Mouse (Mus musculus) CH12F3 (cell line): ENCODE data around the gene Skap1.

Experiments used
- in situ Hi-C: fragments of 300-500 bp; cut with MboI; formaldehyde crosslinking; loops from 2 replicates; pipeline ENCODE4 v1.14.3; 2020; ENCODE audit warnings: low sequenced_read_pairs

Gene Skap1

DNA sequence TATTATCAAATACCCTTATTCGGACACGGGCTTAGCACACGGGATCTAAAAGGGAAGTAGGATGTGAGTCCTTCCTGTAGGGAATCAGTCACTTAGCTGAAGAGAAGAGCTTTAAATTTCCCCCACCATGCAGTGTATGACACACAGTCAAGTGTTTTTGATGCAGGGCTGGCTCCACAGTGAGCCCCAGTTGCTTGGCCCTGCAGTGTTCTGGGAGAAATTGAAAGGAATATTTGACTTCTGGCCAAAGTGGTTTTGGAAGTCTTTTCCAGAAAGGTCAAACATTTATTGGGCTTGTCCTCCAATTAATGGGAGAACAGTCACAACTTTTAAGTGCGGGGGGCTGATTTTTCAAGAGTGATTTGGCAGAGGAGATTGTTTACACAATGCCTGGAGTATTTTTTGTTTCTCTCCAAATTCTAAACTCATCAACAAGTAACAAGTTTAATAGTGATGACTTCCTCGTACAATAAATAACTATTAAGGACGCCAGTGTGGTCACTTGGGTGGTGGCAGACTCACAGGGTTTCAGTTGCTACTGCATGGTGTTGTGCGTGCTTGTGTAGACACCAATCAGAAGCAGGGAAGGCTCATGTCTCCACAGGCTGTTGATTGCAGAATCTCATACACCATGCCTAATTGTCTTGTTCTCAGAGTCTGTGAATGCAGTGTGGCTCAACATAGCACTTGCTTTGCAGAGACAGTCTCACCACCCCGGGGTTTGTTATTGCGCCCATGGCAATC is 86.7 kb downstream of the Skap1 start:
- in situ Hi-C loops, result loop anchor here (10.0 kb wide), 1 partner anchor 276 kb away; the partner anchor contains the start of gene Hoxb9

DNA sequence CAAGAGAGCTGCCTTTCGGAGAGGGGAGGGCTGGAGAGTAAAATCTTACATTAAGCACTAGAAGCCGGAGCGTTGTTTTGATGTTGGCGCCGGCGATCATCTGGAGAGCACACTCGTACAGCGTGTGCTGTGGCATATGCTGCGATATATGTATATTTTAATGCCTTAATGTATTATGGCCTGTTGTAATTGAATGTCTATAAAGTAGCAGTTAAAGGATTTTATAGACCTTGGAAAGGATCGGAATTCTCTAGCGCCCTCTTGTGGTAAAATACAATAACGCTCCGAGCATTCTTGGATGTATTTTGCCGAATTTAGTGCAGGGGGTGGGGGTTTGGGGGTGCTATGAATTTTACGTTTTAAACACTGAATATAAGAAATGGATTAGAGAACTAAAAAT is 88.7 kb downstream of the Skap1 start:
- in situ Hi-C loops, result loop anchor here (10.0 kb wide), 1 partner anchor 278 kb away; the partner anchor contains the start of gene Hoxb9

DNA sequence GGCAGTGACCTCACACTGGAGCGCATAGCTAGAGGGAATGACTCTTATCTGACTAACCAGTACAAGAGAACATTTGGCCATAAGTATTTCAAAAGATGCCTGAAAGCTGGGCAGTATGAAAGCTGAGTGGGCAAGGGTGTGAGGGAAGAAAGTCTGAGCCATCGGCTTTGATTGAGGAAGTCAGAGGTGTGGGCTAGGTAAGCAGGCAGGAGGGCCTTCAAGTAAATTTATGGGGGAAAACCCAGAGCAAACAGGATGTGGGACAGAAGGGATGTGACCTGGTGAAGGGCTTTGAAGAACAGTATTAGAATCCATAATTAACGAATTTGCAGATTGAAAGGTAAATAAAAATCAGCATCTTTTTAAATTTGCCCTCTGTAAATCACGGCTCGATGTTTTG is 95.8 kb downstream of the Skap1 start:
- in situ Hi-C loops, result no loop called here

DNA sequence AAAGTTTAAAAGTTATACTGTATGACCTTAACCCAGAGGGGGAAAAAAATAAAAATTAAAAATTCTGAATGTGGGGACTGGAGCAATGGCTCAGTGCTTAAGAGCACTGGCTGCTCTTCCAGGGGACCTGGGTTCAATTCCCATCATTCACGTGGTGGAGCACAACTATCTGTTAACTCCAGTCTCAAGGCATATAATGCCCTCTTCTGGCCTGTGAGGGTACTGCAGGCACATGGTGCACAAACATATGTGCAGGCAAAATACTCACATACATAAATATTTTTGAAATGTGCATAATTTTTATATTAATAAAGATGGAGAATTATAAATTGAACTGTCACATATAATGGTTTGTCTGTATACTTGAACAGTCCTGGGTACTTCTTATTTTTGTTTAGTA is 99.7 kb downstream of the Skap1 start:
- in situ Hi-C loops, result no loop called here

DNA sequence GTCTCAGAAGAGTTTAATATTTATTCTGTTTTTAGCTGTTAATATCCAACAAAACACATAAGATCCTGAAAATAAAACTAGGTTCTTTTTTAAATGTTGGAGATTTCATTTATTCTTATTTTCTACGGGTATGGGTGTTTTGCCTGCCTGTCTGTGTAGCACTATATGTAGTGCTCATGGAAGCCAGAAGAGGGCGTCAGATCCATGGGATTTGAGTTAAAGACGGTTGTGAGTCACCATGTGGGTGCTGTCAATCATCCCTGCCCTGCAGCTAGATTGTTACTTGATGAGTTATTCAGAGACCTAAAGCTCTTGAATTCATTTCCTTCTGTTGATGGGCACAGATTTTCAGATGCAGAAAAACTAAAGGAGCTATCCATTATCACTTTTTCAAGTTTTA is 108.1 kb downstream of the Skap1 start:
- in situ Hi-C loops, result no loop called here

DNA sequence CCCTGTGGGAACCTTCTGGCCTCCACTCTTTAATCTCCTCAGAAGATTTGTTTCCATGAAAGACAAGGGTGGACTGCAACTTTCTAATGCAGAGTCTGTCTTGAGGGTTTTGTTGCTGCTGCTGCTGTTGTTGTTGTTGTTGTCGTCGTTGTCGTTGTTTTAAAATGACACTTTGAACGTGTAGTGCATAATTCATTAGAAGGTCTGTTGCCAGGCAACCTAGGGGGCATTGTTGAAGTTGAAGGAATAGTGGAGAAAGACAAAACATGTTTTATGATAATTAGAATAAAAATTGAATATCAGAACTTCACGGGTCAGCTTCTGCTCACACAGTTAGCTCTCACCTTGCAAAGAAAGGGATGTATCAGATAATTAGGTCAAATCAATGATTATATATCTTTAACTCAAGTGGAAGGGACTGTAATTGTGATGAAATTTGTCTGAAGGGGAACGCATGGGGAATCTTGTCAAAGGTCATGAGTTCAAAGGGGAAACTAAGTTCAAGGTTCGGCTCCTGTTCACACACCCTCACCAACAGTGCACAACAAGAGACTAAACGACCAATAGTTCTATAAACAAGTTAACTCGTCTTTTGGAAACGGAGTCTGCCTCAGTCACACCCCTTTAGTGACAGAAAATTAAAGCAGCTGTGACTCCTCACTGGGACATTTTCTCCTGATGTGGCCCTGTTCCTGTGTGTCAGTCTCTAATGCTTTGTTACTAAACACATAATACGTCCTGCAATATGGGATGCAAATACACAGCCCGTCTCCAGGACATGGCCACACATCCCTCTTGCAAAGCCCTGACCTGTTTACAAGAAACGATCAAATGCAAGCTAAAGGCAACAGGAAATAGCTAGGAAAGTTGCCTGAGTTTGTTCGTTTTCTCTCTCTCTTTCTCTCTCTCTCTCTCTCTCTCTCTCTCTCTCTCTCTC is 112.4 kb downstream of the Skap1 start:
- in situ Hi-C loops, result loop anchor here (25.0 kb wide), 1 partner anchor 286 kb away; no protein-coding TSS in a partner anchor

DNA sequence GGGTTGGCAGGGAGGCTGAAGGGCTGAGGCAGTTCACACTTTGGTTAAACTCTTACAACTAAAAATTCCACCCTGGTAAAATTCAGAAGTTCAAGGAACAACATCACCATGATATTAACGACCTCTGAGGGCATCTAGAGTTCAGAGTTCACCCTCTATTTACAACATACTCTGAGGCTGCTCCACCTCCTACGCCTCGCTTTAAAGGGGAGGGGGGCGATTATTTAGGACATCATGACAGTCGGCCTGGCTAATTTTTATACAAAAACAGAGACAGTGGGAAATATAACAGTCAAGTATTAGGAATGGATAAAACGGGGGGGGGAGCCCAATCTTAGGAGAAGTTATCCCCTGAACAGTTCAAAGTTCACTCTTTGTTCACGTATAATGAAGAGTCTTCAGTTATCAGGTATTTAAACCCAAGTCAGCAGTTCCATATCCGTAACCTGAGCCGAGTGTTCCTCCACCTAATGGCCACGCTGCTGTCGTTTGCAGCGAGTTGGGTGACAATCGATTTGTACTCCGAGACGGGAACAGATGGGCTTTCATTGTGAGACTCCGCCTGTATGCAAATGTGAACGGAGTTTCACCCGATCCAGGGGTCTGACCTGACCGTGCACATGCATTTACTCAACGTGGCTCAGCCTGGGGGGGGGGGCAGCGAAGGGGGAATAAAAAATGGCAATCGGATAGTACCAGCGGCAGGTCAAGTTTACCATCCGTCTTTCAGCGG is 114.3 kb downstream of the Skap1 start:
- in situ Hi-C loops, result loop anchor here (25.0 kb wide), 1 partner anchor 284 kb away; no protein-coding TSS in a partner anchor

DNA sequence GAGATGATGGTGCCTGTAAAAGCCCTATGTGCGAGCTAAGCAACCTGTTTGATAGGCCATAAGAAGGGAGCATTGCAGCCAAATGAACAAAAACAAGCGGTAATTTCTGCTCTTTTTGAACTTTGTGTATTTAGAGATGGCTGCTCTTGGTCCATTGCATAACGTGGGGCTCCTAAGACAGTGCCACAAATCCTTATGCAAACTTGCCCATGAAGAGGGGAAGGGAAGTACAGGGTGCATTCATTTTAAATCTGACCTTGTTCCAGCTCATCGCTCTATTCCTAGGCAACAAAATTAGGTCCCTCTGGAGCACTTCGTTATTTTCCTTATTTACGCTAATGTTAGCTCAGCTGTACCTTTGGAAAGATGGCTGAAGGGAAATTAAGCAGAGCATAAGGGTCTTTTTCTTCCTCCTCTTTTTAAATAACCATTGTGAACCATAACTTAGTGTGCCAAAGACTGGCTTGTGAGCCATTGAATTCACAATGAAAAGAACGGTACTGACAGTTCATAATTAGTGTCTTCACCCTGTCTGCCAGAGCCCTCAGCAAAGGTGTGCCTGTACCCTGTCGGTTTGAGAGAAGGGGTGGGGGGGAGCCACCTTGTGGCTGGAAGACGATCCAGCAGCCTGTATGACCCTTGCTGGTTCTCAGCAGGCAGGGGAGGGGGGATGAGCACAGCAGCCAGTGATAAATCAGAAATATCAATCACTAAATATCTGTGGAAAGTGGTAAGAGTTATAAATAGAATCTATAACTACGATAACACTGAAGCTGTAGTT is 117.4 kb downstream of the Skap1 start:
- in situ Hi-C loops, result loop anchor here (25.0 kb wide), 1 partner anchor 281 kb away; no protein-coding TSS in a partner anchor

DNA sequence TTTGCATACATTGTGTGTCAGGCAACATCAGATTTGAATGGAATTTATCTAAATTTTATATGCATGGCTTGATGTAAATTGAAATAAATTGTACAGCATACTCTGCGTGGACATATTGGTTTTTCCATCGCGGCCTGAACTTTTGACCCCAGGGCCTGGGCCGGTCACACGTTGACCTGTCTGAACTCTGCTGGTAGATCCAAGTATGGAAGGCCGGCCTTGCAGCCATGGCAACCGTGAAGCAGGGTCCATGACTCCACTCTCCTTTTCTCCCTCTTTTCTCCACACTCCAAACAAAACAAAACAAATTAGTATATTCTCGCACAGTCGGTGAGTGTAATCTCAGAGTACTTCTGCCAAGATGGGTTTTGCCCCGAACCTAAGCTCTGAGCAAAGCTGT is 118.2 kb downstream of the Skap1 start:
- in situ Hi-C loops, result loop anchor here (25.0 kb wide), 1 partner anchor 280 kb away; no protein-coding TSS in a partner anchor

DNA sequence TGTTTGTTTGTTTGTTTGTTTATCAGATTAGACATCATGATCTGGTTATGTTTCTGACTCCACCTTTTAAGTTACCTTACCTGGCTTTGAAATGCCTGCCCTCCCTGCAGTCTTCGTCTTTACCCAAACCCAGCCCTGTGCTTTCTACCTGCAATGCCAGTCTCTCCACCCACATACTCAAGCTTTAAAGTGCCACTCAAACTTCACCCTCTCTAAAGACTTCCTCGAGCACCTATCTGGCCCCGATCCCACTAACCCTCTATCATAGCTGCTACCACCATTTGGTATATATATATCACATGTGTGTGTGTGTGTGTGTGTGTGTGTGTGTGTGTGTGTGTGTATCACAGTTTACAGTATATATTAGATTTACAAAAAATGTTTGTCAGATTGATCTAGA is 125.4 kb downstream of the Skap1 start:
- in situ Hi-C loops, result loop anchor here (25.0 kb wide), 1 partner anchor 272 kb away; no protein-coding TSS in a partner anchor

DNA sequence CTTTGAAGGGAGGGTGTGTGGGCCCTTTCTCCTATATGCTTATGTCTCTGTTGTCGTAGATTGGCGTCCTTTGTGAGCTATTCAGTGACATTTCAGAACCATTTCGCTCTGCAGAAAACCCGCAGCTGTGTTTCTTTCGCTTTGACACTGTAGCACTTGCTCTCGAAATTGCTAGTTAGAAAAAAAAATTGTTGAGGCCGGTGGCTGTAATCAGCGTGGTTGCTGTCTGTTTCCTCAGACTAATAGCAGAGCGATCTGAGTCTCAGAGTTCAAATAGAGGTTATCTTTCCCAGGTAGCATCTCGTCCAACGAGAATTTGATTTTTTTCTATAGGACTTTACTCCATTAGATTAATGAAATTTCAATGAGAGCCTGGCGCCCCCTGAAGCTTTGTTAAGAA is 131.5 kb downstream of the Skap1 start:
- in situ Hi-C loops, result loop anchor here (25.0 kb wide), 1 partner anchor 266 kb away; no protein-coding TSS in a partner anchor

DNA sequence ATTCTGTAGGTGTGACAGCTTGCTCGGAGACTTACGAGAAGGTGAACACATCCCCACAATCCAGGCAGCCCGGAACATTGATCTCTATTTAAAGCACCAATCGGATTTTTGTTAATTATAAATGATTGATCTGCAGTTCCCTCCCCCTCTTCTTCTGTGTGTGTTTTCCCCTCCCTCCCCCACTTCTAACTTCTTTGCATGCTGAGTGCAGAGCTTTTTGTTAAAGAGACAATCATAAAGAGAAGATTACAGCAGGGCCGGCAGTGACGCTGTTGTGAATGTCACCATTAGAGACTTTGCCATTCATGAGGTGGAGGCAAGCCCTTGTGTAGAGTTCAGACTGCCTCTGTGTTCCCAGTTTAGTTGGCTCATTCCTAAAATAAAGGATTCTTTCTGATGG is 131.9 kb downstream of the Skap1 start:
- in situ Hi-C loops, result loop anchor here (25.0 kb wide), 1 partner anchor 266 kb away; no protein-coding TSS in a partner anchor

DNA sequence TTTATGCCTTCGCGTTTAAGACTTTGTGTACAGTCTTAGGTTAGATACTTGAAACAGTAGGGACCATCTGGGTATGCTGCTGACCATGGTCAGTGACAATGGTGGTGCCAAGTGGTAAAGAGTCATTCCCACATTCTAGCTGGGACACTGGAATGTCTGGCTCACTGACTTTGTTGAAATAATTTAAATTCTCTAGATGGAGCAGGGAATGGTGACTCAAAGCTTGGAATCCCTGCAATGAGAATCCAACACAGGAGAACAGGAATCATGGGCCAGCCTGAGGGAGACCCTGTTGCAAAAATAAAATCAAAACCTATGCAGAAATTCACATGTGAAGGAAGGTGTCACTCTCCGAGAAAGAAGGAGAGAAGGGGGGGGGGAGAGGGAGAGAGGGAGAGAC is 138.4 kb downstream of the Skap1 start:
- in situ Hi-C loops, result no loop called here

DNA sequence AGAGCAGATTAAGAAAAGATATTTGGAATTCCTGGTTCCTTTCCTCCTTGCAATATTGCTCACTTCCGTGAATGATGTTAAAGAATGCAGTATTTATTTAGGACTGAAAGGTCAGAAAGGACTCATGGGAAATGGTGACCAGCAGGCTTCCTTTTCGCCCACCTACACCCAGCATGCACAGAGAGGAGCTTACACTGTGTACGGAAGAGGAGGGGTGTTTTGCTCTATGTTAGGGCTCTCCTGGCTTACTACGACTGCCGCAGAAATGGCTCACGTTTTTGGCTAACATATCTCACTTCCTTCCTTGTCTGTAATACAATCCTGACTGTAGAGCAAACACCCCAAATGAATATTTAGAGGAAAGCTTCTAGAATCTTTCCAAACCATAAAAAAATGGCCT is 139.9 kb downstream of the Skap1 start:
- in situ Hi-C loops, result no loop called here

DNA sequence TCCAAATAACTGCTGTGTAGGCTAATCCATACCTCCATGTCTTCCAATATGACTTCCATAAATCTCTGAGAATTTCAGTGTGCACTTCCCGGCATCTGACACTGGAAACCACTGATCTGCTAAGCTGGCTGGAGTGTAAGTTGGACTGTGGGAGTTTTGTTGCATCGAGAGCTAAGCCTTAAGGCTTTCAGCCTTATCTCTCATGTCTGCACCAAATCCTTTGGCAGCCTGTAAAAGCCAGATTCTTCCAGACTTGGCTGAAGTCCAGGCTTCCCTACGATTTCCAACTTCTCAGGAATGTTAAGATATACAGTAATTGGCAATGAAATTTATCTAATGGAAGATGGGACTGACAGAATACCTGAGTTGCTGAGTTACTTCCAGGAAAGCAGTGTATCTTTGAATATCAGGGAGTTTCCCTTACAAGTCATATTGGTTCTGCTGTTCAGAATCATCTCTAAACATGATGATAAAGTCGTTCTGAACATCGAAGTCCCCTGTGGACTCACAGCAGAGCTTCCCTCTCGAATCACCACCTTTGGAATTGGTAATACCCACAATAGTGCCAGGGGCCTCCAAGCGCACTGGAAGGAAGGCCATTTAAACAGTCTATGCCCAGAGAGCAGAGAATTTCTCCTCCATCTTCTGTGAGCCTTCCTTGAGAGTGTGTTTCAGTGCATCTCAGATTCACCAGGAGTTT is 140.5 kb downstream of the Skap1 start:
- in situ Hi-C loops, result no loop called here

DNA sequence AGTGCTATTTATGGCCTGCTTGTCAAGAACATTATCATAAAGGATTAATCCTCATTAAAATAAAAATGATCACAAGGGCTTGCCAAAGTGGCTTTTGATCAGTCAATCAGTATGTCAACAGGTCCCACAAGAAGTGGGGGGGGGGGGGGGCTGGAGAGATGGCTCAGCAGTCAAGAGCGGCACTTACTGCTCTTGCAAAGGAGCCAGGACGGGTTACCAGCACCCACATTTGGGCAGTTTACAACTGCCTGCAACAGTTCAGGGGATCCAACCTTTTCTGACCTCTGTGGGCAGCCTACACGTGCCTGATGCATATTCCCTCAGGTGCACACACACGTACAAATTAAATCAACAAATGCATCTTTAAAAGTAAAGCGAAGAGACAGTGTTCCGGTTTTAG is 141.1 kb downstream of the Skap1 start:
- in situ Hi-C loops, result no loop called here

DNA sequence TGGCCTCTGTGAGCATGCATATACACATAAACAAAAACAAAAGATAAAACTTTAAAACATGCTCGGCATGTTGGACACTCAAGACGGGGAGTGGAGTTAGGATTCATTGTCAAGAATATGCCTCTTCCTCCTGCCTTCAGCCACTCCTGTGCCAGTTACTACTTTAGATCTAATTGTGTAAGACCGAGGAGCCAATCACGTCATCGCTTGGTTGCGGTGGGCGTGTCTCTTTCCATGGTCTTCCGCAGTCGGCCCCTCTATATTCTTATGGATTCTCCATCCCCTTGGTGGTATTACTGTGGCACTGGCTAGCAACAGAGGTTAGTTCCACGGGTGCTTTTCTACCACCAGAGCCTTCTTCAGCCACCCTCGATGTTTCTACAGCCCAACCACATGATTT is 148.2 kb downstream of the Skap1 start:
- in situ Hi-C loops, result no loop called here

DNA sequence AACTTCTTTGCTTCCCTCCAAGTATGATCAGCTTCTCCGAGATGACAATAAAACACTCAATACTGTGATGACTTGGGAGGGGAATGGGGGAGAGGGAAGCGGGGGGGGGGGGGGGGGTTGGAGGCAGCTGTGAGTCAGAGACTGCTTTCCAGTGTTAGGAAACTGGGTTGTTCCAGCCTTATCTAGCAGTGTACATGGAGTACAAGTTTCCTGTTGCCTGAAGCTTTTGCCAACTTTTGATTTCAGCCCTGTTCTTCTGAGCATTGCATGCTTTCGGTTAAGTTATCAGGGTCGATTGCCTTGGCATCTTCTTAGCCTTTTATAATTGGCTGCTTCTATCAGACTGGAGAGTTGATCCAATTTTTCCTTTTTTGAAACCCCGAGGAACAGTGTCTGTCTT is 152.4 kb downstream of the Skap1 start:
- in situ Hi-C loops, result no loop called here

DNA sequence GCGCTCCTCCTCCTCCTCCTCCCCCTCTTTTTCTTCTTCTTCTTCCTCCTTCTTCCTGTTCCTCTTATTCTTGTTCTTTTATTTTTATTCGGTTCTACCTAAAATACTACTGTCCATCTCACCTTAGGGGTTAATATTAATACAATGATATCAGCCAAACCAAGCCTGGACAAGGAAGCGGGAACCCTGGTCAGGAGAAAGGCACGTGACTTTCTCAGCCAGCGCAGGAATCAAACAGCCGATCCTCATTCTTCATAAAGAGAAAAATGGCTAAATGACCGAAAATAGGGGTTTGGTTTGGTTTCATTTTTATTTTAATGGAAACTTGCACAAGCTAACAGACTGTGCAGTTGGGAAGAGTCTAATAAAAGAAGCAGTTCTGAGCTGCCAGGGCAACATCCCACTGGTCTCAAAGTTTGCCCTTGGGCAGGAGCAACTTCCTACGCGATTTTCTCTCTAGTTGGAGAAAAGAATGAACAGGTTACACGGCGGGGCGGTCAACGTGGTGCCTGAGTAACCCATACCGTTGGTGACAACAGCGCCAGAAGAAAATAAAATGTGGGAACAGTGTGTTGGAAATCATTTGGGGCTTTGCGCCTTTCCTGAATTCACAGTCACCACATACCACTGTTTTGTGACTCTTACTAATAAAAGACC is 154.5 kb downstream of the Skap1 start:
- in situ Hi-C loops, result no loop called here
